Mouse (Mus musculus) adrenal gland, postnatal 4 days (tissue): ENCODE data around the gene Gm11020. TPM values are rescaled to one million over a fixed set of nuclear protein-coding genes. Genes with fewer than 3 reads are reported as not detected.
"Not testable (repeated sequence)": the region's sequence is repeated elsewhere in the genome, so short reads cannot be mapped to it uniquely, and the experiment has no call there.

Experiments used
- DNase-seq, 2 experiments: peaks; one replicate each; pipeline ENCODE4 v3.0.0; 2021 to 2022; ENCODE audit warnings: low spot score in 2 of 2, mixed read lengths in 2 of 2
- long read RNA-seq, 2 experiments: library from polyadenylated mRNA; stranded (forward); transcript quantifications; one replicate each; pipeline ENCODE4 v2.0.0; 2021
- total RNA-seq, 2 experiments: library from RNA; stranded (reverse); gene quantifications; 2 replicates each; pipeline ENCODE4 v1.2.3; 2021

The Gm11020 gene
- not detected for total RNA-seq
- long read RNA-seq, experiment 1 = 0 reads
- long read RNA-seq, experiment 2 = 0 reads

GRCm38 (mm10) chr8:104321267-104321666 lies at the start of gene Gm11020:
Gm11020 (plus strand) TSS chr8:104321567.
- not testable (repeated sequence) for DNase-seq

- DNase-seq = not testable (repeated sequence)
Observed at GRCm38 (mm10) chr8:104293081-104293480, 28.3 kb upstream of the Gm11020 start, which contains the start of gene Cmtm2a. Cmtm2a (minus strand) TSS chr8:104293181.

- DNase-seq = no peak
Observed at GRCm38 (mm10) chr8:104294396-104294795, 27.0 kb upstream of the Gm11020 start.

- not testable (repeated sequence) for DNase-seq
Observed at GRCm38 (mm10) chr8:104301577-104301976, 19.8 kb upstream of the Gm11020 start.

- DNase-seq = not testable (repeated sequence)
Observed at GRCm38 (mm10) chr8:104302536-104302935, 18.8 kb upstream of the Gm11020 start.

GRCm38 (mm10) chr8:104304962-104305361 lies 16.4 kb upstream of the Gm11020 start:
- no peak for DNase-seq

- DNase-seq = not testable (repeated sequence)
Observed at GRCm38 (mm10) chr8:104308341-104308740, 13.0 kb upstream of the Gm11020 start.

GRCm38 (mm10) chr8:104309441-104310155 lies 11.8 kb upstream of the Gm11020 start, which contains the start of the genes Gm45711 and Cmtm1:
Gm45711 (minus strand) TSS chr8:104310081.
Cmtm1 (minus strand) TSS chr8:104310145.
- DNase-seq = peak in 1 of 2 experiments; percentile 48

GRCm38 (mm10) chr8:104312023-104312422 lies 9.3 kb upstream of the Gm11020 start:
- not testable (repeated sequence) for DNase-seq

- no peak for DNase-seq
Observed at GRCm38 (mm10) chr8:104313311-104313710, 8.1 kb upstream of the Gm11020 start.

- DNase-seq = not testable (repeated sequence)
Observed at GRCm38 (mm10) chr8:104321930-104322329, 563 bp downstream of the Gm11020 start, which contains the start of gene Cmtm2b. Cmtm2b (plus strand) TSS chr8:104322230.

GRCm38 (mm10) chr8:104332665-104333631 lies 11.6 kb downstream of the Gm11020 start:
- DNase-seq = no peak

GRCm38 (mm10) chr8:104333786-104334185 lies 12.4 kb downstream of the Gm11020 start:
- no peak for DNase-seq

- DNase-seq = no peak
Observed at GRCm38 (mm10) chr8:104334196-104334595, 12.8 kb downstream of the Gm11020 start.

- no peak for DNase-seq
Observed at GRCm38 (mm10) chr8:104336806-104337205, 15.4 kb downstream of the Gm11020 start.

- DNase-seq = no peak
Observed at GRCm38 (mm10) chr8:104337890-104338289, 16.5 kb downstream of the Gm11020 start.

GRCm38 (mm10) chr8:104339229-104339982 lies 18.0 kb downstream of the Gm11020 start, which contains the start of gene Cmtm3:
Cmtm3 (plus strand) TSS chr8:104339410.
- no peak for DNase-seq

- no peak for DNase-seq
Observed at GRCm38 (mm10) chr8:104339983-104340232, 18.5 kb downstream of the Gm11020 start.

GRCm38 (mm10) chr8:104340233-104341105 lies 19.1 kb downstream of the Gm11020 start:
- DNase-seq = peak; percentile 61 to 70

- peak; percentile 45 to 63 for DNase-seq
Observed at GRCm38 (mm10) chr8:104341106-104341561, 19.8 kb downstream of the Gm11020 start.
